Mouse (Mus musculus): ENCODE results near the gene Gemin4. TPM values are rescaled to one million over a fixed set of nuclear protein-coding genes. Genes with fewer than 3 reads are reported as not detected.
A peak's percentile ranks its signal among the peaks of the same experiment; 100 is the strongest.

Gemin4 gene
- polyA plus RNA-seq, 1 experiment: 12.6 TPM

DNA sequence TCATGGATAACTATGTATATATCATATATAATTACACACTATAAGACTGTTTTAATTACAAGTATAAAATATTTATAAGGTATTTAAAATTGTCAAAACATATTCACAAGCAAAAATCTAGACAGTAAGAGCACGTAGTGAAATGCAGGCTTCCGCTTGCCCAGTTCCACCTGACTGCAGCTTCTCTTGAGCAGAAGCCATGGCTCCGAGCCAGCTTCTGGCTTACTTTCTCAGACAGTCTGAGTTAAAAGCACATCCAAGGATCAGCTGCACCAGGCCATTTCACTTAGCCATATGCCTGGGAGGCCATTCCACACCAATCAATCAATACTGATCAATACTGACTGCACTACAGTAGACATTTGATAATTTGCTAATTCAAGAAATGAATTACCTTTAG is 48.5 kb downstream of the Gemin4 start:
- no peak overlapping the region for H3K27ac ChIP-seq (ENCODE audit: control insufficient read depth, insufficient read depth, low read length)
- H3K27me3 ChIP-seq (ENCODE audit: control insufficient read depth, insufficient read depth, low read length): no peaks in the 10 kb centered on the region
- no peak overlapping the region for H3K4me3 ChIP-seq (ENCODE audit: control insufficient read depth, insufficient read depth, low read length)
- TF ChIP-seq CTCF (IDR thresholded peaks at IDR 0.05; ENCODE audit: borderline replicate concordance, control insufficient read depth, extremely low read depth, insufficient read depth, low read length, poor library complexity) (no peak), POLR2A (IDR thresholded peaks at IDR 0.05; ENCODE audit: control insufficient read depth, extremely low read depth, insufficient read depth, low read length, poor library complexity) (no peak)
- H3K36me3 ChIP-seq (ENCODE audit: control insufficient read depth, insufficient read depth, low read length): peaks cover 16% of the 10 kb centered on the region
- no peak for DNase-seq
- H3K4me1 ChIP-seq (replicated peaks; ENCODE audit: control insufficient read depth, insufficient read depth, low read length): no peaks in the 10 kb centered on the region; the same call in 1 of the 2 replicates
- WGBS: over 99% methylated on average over 3 of the region's 3 CpGs

DNA sequence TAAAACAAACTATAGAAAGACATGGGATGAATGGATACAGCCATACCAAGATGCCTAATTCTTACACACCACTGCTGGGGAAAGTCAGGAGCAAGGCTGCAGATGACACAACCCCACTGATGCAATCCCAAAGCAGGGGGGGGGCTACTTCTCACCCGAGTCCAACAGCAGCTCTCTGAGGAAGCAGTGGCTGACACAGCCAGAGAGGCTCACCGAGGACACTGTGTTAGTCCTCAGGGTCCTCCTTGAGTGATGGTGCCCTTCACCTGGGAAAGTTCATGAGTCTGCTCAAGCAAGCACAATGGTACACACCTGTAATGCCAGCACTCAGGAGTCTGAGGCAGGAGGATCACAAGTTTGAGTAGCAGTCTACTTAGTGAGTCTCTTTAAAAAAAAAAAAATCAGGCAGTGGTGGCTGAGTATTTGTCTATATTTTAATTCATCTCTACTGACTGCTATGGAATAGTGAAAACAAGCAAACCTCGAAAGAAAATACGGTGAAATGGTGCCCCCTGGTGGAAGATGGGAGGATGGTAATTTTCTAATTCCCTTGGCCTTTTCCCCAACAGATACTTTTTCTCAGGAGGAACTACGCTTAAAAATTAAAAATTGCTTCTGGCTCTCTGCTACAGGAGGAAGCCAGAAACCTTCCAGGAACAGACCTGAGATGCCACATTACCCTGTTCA is 50.2 kb downstream of the Gemin4 start:
- 41% methylated on average over 5 of the region's 5 CpGs for WGBS
- H3K27ac ChIP-seq (ENCODE audit: control insufficient read depth, insufficient read depth, low read length): no peak overlapping the region
- no peak overlapping the region for H3K4me3 ChIP-seq (ENCODE audit: control insufficient read depth, insufficient read depth, low read length)
- DNase-seq: peak; percentile 69
- no peaks in the 10 kb centered on the region for H3K27me3 ChIP-seq (ENCODE audit: control insufficient read depth, insufficient read depth, low read length)
- peaks cover 1% of the 10 kb centered on the region; the same call in 1 of the 2 replicates for H3K36me3 ChIP-seq (ENCODE audit: control insufficient read depth, insufficient read depth, low read length)
- TF ChIP-seq CTCF (IDR thresholded peaks at IDR 0.05; ENCODE audit: borderline replicate concordance, control insufficient read depth, extremely low read depth, insufficient read depth, low read length, poor library complexity) (no peak), POLR2A (IDR thresholded peaks at IDR 0.05; ENCODE audit: control insufficient read depth, extremely low read depth, insufficient read depth, low read length, poor library complexity) (no peak)
- H3K4me1 ChIP-seq (replicated peaks; ENCODE audit: control insufficient read depth, insufficient read depth, low read length): no peaks in the 10 kb centered on the region; the same call in 1 of the 2 replicates

DNA sequence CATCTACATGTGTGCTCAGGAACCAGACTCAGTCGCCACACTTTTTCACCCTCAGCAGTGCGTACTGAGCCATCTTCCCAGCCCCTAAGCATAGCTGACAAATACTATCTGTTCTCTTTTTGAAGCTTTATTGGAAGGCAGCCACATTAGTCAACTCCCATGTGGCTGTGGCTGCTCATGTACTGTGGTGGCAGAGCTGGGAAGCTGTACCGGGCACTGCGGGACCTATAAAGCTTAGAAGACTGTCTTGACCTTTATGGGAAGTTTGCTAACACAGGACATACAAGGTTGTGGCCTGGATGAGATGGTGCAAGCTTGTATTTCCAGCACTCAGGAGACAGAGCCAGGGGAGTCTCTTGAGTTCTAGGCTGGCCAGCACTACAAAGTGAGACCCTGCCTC is 50.8 kb downstream of the Gemin4 start:
- H3K36me3 ChIP-seq (ENCODE audit: control insufficient read depth, insufficient read depth, low read length): no peaks in the 10 kb centered on the region; the same call in 1 of the 2 replicates

More for the DNA sequence above, 50.8 kb downstream of the Gemin4 start:
- Histone ChIP-seq H3K27me3 (ENCODE audit: control insufficient read depth, insufficient read depth, low read length) (no peaks in the 10 kb centered on the region), H3K27ac (ENCODE audit: control insufficient read depth, insufficient read depth, low read length) (no peak overlapping the region), H3K4me1 (replicated peaks; ENCODE audit: control insufficient read depth, insufficient read depth, low read length) (no peaks in the 10 kb centered on the region; the same call in 1 of the 2 replicates), H3K4me3 (ENCODE audit: control insufficient read depth, insufficient read depth, low read length) (no peak overlapping the region)
- no peak for TF ChIP-seq POLR2A (IDR thresholded peaks at IDR 0.05; ENCODE audit: control insufficient read depth, extremely low read depth, insufficient read depth, low read length, poor library complexity)
- TF ChIP-seq CTCF (IDR thresholded peaks at IDR 0.05; ENCODE audit: borderline replicate concordance, control insufficient read depth, extremely low read depth, insufficient read depth, low read length, poor library complexity): no peak
- no peak for DNase-seq
- 92% methylated on average over 4 of the region's 4 CpGs for WGBS

Other genes starting within 250 kb of the Gemin4 start
- 0.38 and 0.74 TPM in 2 replicates for gene 1700016K19Rik, start 217.8 kb downstream of the Gemin4 start, polyA plus RNA-seq (2012; rRNA removed)
- 8.7 and 8.9 TPM in 2 replicates for gene Rflnb, start 189.9 kb downstream of the Gemin4 start, polyA plus RNA-seq (2012; rRNA removed)
- 30.6 and 33.7 TPM in 2 replicates for gene Vps53, start 38.0 kb downstream of the Gemin4 start, polyA plus RNA-seq (2012; rRNA removed)
- 17.4 and 19.4 TPM in 2 replicates for gene Fam57a, start 38.0 kb downstream of the Gemin4 start, polyA plus RNA-seq (2012; rRNA removed)
- 0.37 and 1.4 TPM in 2 replicates for gene Dbil5, start 56 bp downstream of the Gemin4 start, polyA plus RNA-seq (2012; rRNA removed)
- gene Mrm3, start 26.1 kb upstream of the Gemin4 start, polyA plus RNA-seq (2012; rRNA removed): 7.6 and 8.4 TPM in 2 replicates
- 6.4 and 6.6 TPM in 2 replicates for gene Glod4, start 26.1 kb upstream of the Gemin4 start, polyA plus RNA-seq (2012; rRNA removed)
- gene Nxn, start 181.5 kb upstream of the Gemin4 start, polyA plus RNA-seq (2012; rRNA removed): 24.7 and 25.3 TPM in 2 replicates
- gene Timm22, start 189.3 kb upstream of the Gemin4 start, polyA plus RNA-seq (2012; rRNA removed): 18.0 and 20.4 TPM in 2 replicates

All from thymus, adult 2 months (tissue).